Mouse (Mus musculus): ENCODE data around the gene Gm10721.
"Not testable (repeated sequence)": the region's sequence is repeated elsewhere in the genome, so short reads cannot be mapped to it uniquely, and the experiment has no call there.

The Gm10721 gene

GRCm38 (mm10) chr9:3012733-3013279, at the start of gene Gm10721:
Gene Gm10721 (plus strand): TSS chr9:3013140.
- not testable (repeated sequence) for DNase-seq (ENCODE audit: inconsistent age in 2 of 2, low spot score in 1 of 2)

- DNase-seq (ENCODE audit: inconsistent age in 2 of 2, low spot score in 1 of 2) = peak; percentile 11 to 80
These were observed 12.4 kb upstream of the Gm10721 start, which contains the start of gene Gm10722 for GRCm38 (mm10) chr9:3000445-3000972. Gene Gm10722 (plus strand): TSS chr9:3000922.

GRCm38 (mm10) chr9:3001006-3001405, 11.9 kb upstream of the Gm10721 start:
- DNase-seq (ENCODE audit: inconsistent age in 2 of 2, low spot score in 1 of 2) = peak; percentile 19 to 75

- peak; percentile 93 to 100 for DNase-seq (ENCODE audit: inconsistent age in 2 of 2, low spot score in 1 of 2)
These were observed 10.8 kb upstream of the Gm10721 start for GRCm38 (mm10) chr9:3001948-3002659.

DNA sequence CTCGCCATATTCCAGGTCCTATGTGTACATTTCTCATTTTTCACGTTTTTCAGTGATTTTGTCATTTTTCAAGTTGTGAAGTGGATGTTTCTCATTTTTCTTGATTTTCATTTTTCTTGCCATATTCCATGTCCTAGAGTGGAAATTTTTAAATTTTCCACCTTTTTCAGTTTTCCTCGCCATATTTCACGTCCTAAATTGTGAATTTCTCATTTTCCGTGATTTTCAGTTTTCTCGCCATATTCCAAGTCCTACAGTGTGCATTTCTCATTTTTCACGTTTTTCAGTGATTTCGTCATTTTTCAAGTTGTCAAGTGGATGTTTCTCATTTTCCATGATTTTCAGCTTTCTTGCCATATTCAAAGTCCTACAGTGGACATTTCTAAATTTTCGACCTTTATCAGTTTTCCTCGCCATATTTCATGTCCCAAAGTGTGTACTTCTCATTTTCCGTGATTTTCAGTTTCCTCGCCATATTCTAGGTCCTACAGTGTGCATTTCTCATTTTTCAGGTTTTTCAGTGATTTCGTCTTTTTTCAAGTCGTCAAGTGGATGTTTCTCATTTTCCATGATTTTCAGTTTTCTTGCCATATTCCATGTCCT, 10.0 kb upstream of the Gm10721 start, which contains the start of gene Gm11168:
Gene Gm11168 (plus strand): TSS at position 553 of the 603 bp plus-strand sequence.
- DNase-seq (ENCODE audit: inconsistent age in 2 of 2, low spot score in 1 of 2) = peak in 1 of 2 experiments; percentile 4

DNA sequence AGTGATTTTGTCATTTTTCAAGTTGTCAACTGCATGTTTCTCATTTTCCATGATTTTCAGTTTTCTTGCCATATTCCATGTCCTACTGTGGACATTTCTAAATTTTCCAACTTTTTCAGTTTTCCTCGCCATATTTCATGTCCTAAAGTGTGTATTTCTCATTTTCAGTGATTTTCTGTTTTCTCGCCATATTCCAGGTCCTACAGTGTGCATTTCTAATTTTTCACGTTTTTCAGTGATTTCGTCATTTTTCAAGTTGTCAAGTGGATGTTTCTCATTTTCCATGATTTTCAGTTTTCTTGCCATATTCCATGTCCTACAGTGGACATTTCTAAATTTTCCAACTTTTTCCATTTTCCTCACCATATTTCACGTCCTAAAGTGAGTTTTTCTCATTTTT, 6.8 kb upstream of the Gm10721 start:
- DNase-seq (ENCODE audit: inconsistent age in 2 of 2, low spot score in 1 of 2) = not testable (repeated sequence)

DNA sequence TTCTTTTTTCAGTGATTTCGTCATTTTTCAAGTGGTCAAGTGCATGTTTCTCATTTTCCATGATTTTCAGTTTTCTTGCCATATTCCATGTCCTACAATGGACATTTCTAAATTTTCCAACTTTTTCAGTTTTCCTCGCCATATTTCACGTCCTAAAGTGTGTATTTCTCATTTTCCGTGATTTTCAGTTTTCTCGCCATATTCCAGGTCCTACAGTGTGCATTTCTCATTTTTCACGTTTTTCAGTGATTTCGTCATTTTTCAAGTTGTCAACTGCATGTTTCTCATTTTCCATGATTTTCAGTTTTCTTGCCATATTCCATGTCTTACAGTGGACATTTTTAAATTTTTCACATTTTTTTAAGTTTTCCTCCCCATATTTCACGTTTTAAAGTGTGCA, 6.3 kb upstream of the Gm10721 start:
- peak; percentile 93 to 100 for DNase-seq (ENCODE audit: inconsistent age in 2 of 2, low spot score in 1 of 2)

GRCm38 (mm10) chr9:3007272-3007671, 5.7 kb upstream of the Gm10721 start:
- DNase-seq (ENCODE audit: inconsistent age in 2 of 2, low spot score in 1 of 2) = not testable (repeated sequence)

- DNase-seq (ENCODE audit: inconsistent age in 2 of 2, low spot score in 1 of 2) = not testable (repeated sequence)
These were observed 3.6 kb upstream of the Gm10721 start for GRCm38 (mm10) chr9:3009331-3009730.

DNA sequence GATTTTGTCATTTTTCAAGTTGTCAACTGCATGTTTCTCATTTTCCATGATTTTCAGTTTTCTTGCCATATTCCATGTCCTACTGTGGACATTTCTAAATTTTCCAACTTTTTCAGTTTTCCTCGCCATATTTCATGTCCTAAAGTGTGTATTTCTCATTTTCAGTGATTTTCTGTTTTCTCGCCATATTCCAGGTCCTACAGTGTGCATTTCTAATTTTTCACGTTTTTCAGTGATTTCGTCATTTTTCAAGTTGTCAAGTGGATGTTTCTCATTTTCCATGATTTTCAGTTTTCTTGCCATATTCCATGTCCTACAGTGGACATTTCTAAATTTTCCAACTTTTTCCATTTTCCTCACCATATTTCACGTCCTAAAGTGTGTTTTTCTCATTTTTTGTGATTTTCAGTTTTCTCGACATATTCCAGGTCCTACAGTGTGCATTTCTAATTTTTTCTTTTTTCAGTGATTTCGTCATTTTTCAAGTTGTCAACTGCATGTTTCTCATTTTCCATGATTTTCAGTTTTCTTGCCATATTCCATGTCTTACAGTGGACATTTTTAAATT, 802 bp upstream of the Gm10721 start:
- not testable (repeated sequence) for DNase-seq (ENCODE audit: inconsistent age in 2 of 2, low spot score in 1 of 2)

- not testable (repeated sequence) for DNase-seq (ENCODE audit: inconsistent age in 2 of 2, low spot score in 1 of 2)
These were observed 2.4 kb downstream of the Gm10721 start, which contains the start of gene Gm10720 for GRCm38 (mm10) chr9:3015354-3015753. Gene Gm10720 (plus strand): TSS chr9:3015654.

DNA sequence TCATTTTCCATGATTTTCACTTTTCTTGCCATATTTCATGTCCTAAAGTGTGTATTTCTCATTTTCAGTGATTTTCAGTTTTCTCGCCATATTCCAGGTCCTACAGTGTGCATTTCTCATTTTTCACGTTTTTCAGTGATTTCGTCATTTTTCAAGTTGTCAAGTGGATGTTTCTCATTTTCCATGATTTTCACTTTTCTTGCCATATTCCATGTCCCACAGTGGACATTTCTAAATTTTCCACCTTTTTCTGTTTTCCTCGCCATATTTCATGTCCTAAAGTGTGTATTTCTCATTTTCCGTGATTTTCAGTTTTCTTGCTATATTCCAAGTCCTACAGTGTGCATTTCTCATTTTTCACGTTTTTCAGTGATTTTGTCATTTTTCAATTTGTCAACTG, 3.0 kb downstream of the Gm10721 start:
- DNase-seq (ENCODE audit: inconsistent age in 2 of 2, low spot score in 1 of 2) = peak in 1 of 2 experiments; percentile 19

DNA sequence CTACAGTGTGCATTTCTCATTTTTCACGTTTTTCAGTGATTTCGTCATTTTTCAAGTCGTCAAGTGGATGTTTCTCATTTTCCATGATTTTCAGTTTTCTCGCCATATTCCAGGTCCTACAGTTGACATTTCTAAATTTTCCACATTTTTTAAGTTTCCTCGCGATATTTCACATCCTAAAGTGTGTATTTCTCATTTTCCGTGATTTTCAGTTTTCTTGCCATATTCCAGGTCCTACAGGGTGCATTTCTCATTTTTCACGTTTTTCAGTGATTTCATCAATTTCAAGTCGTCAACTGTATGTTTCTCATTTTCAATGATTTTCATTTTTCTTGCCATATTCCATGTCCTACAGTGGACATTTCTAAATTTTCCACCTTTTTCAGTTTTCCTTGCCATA, 4.2 kb downstream of the Gm10721 start, which contains the start of gene Gm10719:
Gene Gm10719 (plus strand): TSS at position 301 of the 400 bp plus-strand sequence.
- DNase-seq (ENCODE audit: inconsistent age in 2 of 2, low spot score in 1 of 2) = not testable (repeated sequence)

DNA sequence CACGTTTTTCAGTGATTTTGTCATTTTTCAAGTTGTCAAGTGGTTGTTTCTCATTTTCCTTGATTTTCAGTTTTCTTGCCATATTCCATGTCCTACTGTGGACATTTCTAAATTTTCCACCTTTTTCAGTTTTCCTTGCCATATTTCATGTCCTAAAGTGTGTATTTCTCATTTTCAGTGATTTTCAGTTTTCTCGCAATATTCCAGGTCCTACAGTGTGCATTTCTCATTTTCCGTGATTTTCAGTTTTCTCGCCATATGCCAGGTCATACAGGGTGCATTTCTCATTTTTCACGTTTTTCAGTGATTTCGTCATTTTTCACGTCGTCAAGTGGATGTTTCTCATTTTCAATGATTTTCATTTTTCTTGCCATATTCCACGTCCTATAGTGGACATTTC, 6.0 kb downstream of the Gm10721 start:
- DNase-seq (ENCODE audit: inconsistent age in 2 of 2, low spot score in 1 of 2) = peak; percentile 19 to 79

DNA sequence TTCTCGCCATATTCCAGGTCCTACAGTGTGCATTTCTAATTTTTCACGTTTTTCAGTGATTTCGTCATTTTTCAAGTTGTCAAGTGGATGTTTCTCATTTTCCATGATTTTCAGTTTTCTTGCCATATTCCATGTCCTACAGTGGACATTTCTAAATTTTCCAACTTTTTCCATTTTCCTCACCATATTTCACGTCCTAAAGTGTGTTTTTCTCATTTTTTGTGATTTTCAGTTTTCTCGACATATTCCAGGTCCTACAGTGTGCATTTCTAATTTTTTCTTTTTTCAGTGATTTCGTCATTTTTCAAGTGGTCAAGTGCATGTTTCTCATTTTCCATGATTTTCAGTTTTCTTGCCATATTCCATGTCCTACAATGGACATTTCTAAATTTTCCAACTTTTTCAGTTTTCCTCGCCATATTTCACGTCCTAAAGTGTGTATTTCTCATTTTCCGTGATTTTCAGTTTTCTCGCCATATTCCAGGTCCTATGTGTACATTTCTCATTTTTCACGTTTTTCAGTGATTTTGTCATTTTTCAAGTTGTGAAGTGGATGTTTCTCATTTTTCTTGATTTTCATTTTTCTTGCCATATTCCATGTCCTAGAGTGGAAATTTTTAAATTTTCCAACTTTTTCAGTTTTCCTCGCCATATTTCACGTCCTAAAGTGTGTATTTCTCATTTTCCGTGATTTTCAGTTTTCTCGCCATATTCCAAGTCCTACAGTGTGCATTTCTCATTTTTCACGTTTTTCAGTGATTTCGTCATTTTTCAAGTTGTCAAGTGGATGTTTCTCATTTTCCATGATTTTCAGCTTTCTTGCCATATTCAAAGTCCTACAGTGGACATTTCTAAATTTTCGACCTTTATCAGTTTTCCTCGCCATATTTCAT, 7.1 kb downstream of the Gm10721 start:
- DNase-seq (ENCODE audit: inconsistent age in 2 of 2, low spot score in 1 of 2) = peak; percentile 58 to 80

- peak; percentile 65 to 94 for DNase-seq (ENCODE audit: inconsistent age in 2 of 2, low spot score in 1 of 2)
These were observed 9.5 kb downstream of the Gm10721 start for GRCm38 (mm10) chr9:3022316-3023008.

DNA sequence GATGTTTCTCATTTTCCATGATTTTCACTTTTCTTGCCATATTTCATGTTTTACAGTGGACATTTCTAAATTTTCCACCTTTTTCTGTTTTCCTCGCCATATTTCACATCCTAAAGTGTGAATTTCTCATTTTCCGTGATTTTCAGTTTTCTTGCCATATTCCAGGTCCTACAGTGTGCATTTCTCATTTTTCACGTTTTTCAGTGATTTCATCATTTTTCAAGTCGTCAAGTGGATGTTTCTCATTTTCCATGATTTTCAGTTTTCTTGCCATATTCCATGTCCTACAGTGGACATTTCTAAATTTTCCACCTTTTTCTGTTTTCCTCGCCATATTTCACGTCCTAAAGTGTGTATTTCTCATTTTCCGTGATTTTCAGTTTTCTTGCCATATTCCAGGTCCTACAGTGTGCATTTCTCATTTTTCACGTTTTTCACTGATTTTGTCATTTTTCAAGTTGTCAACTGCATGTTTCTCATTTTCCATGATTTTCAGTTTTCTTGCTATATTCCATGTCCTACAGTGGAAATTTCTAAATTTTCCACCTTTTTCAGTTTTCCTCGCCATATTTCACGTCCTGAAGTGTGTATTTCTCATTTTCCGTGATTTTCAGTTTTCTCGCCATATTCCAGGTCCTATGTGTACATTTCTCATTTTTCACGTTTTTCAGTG, 10.5 kb downstream of the Gm10721 start, which contains the start of gene Gm10718:
Gene Gm10718 (plus strand): TSS at position 236 of the 673 bp plus-strand sequence.
- DNase-seq (ENCODE audit: inconsistent age in 2 of 2, low spot score in 1 of 2) = peak; percentile 33 to 88

- DNase-seq (ENCODE audit: inconsistent age in 2 of 2, low spot score in 1 of 2) = peak; percentile 96 to 100
These were observed 11.2 kb downstream of the Gm10721 start for GRCm38 (mm10) chr9:3023985-3024648.
